Mouse (Mus musculus) gastrocnemius, postnatal 14 days (tissue): ENCODE measurements around the gene Zcchc7. TPM values are rescaled to one million over a fixed set of nuclear protein-coding genes. Genes with fewer than 3 reads are reported as not detected.

Experiments
- microRNA-seq, 2 experiments: library from miRNA; unstranded; fragments of <30 nt; microRNA quantifications; one replicate each; pipeline ENCODE4 v1.2.0; 2021
- total RNA-seq, 2 experiments: library from RNA; stranded (reverse); gene quantifications; 2 replicates each; pipeline ENCODE4 v1.2.3; 2021

The Zcchc7 gene
- total RNA-seq, 2 experiments from 2014 or later: 13.1 to 13.4 TPM

Small RNA genes lying within 50 kb of the gene (microRNA-seq; reads per million reads assigned to microRNA genes)
- gene Gm22639: 0 reads per million in 2 experiments

Other genes with a start within 250 kb of the Zcchc7 start
- gene Pax5, start 45.4 kb upstream of the Zcchc7 start, total RNA-seq: under 1 TPM; 0.10 to 0.22 TPM
- 10 to 100 TPM; 35.3 to 35.6 TPM for gene Grhpr, start 225.5 kb downstream of the Zcchc7 start, total RNA-seq